Mouse (Mus musculus) testis, postnatal 14 days (tissue): ENCODE results near the gene Tbxas1.

Source experiments
- DNase-seq: peaks from one replicate; pipeline ENCODE4 v3.0.0; 2021; ENCODE audit warnings: low spot score

Tbxas1 gene

GRCm38 (mm10) chr6:38875258-38876070 is at the start of gene Tbxas1:
Tbxas1 (plus strand) TSS chr6:38875404.
- DNase-seq: peak; percentile 69

- no peak for DNase-seq
These were observed 49.3 kb upstream of the Tbxas1 start for GRCm38 (mm10) chr6:38825886-38826285.

- no peak for DNase-seq
These were observed 48.3 kb upstream of the Tbxas1 start for GRCm38 (mm10) chr6:38826857-38827256.

GRCm38 (mm10) chr6:38827435-38827834 is 47.8 kb upstream of the Tbxas1 start:
- DNase-seq: no peak

GRCm38 (mm10) chr6:38828211-38828610 is 47.0 kb upstream of the Tbxas1 start:
- DNase-seq: no peak

- no peak for DNase-seq
These were observed 45.8 kb upstream of the Tbxas1 start for GRCm38 (mm10) chr6:38829452-38829851.

- no peak for DNase-seq
These were observed 41.5 kb upstream of the Tbxas1 start for GRCm38 (mm10) chr6:38833721-38834120.

GRCm38 (mm10) chr6:38834727-38835126 is 40.5 kb upstream of the Tbxas1 start:
- no peak for DNase-seq

GRCm38 (mm10) chr6:38835217-38835616 is 40.0 kb upstream of the Tbxas1 start:
- DNase-seq: no peak

- DNase-seq: no peak
These were observed 37.1 kb upstream of the Tbxas1 start for GRCm38 (mm10) chr6:38838061-38838460.

GRCm38 (mm10) chr6:38839891-38840290 is 35.3 kb upstream of the Tbxas1 start:
- DNase-seq: no peak

GRCm38 (mm10) chr6:38840380-38840779 is 34.8 kb upstream of the Tbxas1 start:
- DNase-seq: no peak

GRCm38 (mm10) chr6:38840780-38841179 is 34.4 kb upstream of the Tbxas1 start:
- DNase-seq: no peak

- DNase-seq: no peak
These were observed 33.7 kb upstream of the Tbxas1 start for GRCm38 (mm10) chr6:38841551-38841950.

- no peak for DNase-seq
These were observed 30.1 kb upstream of the Tbxas1 start for GRCm38 (mm10) chr6:38845117-38845516.

GRCm38 (mm10) chr6:38845876-38846275 is 29.3 kb upstream of the Tbxas1 start:
- DNase-seq: no peak

- DNase-seq: no peak
These were observed 28.6 kb upstream of the Tbxas1 start for GRCm38 (mm10) chr6:38846330-38847195.

GRCm38 (mm10) chr6:38847447-38847846 is 27.8 kb upstream of the Tbxas1 start:
- DNase-seq: no peak

GRCm38 (mm10) chr6:38847958-38848910 is 27.0 kb upstream of the Tbxas1 start:
- no peak for DNase-seq

GRCm38 (mm10) chr6:38850715-38851259 is 24.4 kb upstream of the Tbxas1 start:
- no peak for DNase-seq

GRCm38 (mm10) chr6:38851740-38852139 is 23.5 kb upstream of the Tbxas1 start:
- DNase-seq: no peak

- no peak for DNase-seq
These were observed 21.6 kb upstream of the Tbxas1 start for GRCm38 (mm10) chr6:38853561-38853992.
